Mouse (Mus musculus) right cerebral cortex, postnatal 4 days (tissue): ENCODE data around the gene Nsun3.

Experiments
- DNase-seq: peaks from one replicate; pipeline ENCODE4 v3.0.0-alpha.2; 2022

Nsun3 gene

DNA sequence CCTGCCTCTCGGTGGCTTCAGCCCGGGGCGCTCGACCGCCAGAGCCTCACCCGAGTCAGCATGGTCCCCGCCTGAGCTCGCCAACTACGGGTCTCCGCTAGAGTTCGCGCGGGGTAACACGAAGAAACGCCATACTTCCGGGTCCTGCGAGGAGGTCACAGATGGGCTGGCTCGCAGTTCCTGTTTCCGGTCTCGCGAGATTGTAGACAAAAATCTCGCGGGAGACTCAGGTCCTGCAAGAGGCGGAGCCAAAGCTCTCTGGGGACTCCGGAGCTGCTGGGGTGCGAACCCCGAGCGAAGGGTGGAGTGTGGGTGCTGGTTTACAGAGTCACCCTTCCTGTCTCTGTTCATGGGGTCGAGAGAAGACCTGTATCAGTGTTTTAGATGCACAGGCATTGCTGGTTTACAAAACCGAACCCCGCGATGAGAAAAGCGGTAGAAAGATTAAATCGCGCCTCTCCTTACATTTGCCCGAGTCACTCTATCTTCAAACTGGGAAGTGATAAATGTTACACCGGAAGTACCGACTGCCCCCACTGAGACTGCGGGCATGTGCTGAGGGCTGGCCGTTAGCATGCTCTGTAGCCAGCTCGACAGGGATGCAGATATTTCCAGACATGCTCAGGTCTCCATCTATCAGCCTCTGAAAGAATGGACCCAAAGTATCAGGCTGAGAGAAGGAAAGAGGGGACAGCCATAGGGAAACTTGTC lies at the start of gene Nsun3:
Gene Nsun3 (minus strand): TSS at position 198 of the 711 bp plus-strand sequence.
- DNase-seq, result peak; percentile 78

- no peak for DNase-seq
These were observed 47.6 kb upstream of the Nsun3 start for GRCm38 (mm10) chr16:62834016-62834735.

DNA sequence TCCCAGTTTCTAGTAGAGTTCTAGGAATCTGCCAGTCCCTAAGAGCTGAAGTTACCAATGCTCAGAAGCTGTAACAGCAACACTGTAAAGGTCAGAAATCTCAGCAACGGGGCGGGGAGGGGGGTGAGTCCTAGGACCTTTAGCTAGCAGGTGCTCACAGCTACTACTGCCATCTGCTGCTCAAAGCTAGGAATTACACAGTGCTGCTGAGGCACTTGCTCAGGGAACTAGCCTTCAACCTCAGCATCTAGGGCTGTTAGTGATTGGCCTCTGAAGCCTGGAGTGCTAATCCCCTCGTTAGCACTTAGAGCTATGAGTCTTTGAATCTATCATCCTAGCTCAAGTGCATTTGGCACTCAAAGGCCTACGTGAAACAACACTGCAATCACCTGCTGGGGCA lies 45.9 kb upstream of the Nsun3 start:
- DNase-seq, result no peak

DNA sequence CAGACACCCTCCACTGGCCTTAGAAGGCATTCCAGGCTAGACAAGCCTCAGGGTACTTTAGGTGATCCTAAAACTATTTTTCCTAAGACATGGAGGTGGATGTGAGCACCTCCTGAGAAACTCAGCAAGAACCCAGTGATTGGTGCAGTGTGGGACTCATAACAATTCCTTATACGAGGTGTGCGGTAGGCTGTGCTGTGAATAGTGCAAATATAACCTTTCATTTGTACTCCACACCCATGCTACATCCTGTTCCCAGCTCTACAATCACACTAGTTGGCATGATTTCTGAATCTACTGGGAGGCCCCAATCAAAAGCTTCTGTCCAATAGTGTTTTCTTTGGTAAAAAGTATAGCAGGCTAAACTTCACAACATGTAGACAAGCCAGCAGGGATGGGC lies 45.4 kb upstream of the Nsun3 start:
- no peak for DNase-seq

GRCm38 (mm10) chr16:62826156-62827001 lies 39.8 kb upstream of the Nsun3 start:
- no peak for DNase-seq

DNA sequence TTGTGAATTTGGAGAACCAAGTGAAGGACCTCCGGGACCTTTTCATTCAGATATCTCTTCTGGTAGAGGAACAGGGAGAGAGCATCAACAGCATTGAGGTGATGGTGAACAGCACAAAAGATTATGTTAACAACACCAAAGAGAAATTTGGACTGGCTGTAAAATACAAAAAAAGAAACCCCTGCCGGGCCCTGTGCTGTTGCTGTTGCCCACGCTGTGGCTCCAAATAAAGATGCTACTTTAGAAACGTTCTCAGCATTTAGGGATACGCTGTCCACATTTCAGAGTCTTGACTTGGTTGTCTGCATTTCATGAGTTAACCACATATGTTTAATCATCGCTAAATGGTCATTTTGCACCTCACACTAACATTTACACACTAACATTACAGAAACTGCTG lies 35.9 kb upstream of the Nsun3 start:
- no peak for DNase-seq

- no peak for DNase-seq
These were observed 27.9 kb upstream of the Nsun3 start, which contains the start of gene Stx19 for GRCm38 (mm10) chr16:62814491-62814890. TSS of gene Stx19 (plus strand) at chr16:62814676.

DNA sequence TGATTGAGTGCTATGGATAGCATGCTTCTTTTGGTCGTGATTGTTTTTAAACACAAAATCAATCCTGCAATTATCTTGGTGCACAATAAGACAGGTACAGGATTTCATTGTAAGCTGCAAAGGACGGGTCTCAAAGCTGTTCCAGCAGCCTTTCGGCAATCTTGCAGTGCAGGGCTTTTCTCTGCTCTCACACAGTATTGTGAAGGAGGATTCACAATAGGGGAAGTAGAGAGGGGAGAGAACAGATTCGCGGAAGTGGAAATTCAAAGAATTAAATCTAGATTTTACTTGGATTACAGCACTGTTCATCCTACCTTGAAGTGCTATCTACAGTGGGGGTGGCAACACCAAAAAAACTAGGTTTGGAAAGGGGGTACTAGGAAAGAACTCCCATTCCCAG lies 27.2 kb upstream of the Nsun3 start:
- no peak for DNase-seq

DNA sequence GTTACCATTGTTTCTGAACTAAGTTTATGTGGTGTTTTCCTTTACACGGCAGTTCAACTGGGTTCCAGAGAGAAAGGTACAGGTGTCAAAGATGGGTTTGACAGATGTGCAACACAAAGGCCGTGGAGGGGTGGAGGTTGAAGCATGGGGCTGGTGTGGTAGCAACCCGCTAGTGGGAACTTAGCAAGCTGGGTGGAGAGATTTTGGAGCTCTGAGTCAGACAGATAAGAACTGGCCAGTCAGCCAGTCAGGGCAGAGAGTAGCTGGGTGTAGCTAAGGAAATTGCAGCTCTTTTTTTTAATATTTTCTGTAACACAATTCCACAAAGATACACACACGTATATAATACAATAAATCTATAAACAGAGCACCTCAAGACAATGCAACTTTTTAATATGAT lies 24.2 kb upstream of the Nsun3 start:
- no peak for DNase-seq

DNA sequence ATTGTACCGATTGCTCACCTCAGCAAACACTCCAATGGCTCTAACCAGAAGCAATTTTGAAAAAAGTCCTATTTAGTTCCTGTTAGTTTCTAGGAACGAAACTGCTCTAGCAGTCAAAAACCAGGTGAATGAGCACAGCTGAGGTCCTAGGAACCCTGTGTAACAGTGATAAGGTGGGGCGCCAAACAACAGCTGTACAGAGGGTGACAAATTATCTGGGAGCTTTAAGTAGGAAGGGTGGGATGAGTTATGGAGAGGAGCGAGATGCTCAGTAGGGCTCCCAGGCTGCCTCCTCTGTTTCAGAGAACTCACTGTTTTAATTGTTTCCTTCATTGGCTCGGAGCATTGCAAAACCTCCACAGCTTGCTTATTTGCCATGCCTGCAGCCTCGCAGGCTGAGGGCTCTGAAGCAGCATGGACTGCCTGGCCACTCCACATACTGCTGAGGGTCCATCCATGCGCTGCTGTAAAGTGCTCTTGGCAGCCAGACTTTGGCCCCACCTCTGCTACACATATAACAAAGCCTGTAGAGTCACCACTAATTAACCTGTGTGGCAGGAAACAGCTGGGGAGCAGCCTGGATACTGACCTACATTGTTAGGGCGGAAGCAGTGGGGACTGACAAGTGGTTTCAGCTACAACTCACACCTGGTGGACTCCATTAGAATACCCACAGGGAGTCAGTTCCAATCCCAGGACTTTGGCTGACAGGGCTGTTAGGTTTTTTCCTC lies 20.8 kb upstream of the Nsun3 start:
- no peak for DNase-seq

- DNase-seq, result no peak
These were observed 18.0 kb upstream of the Nsun3 start for GRCm38 (mm10) chr16:62804621-62805020.

DNA sequence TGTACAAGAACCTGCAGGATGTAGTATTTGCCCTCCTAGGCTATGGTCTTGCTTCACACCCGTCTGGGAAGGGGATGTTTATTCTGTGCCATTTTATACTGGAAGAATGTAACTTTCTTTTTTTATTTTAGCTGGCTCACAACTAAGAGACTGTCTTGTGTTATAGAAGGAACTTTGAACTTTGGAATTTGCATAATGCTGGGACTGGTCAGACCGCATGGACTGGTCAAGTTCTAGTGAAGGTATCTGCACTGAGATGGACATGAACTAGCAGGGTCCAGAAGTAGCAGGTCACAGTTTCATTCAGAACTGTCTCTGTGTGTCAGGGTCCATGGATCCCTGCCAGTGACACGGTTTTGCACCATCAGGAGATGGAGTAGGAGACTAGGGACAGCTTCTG lies 13.2 kb upstream of the Nsun3 start:
- DNase-seq, result no peak

GRCm38 (mm10) chr16:62799426-62799825 lies 12.8 kb upstream of the Nsun3 start:
- no peak for DNase-seq

GRCm38 (mm10) chr16:62798808-62799207 lies 12.2 kb upstream of the Nsun3 start:
- DNase-seq, result no peak

GRCm38 (mm10) chr16:62796608-62797007 lies 10.0 kb upstream of the Nsun3 start:
- no peak for DNase-seq

DNA sequence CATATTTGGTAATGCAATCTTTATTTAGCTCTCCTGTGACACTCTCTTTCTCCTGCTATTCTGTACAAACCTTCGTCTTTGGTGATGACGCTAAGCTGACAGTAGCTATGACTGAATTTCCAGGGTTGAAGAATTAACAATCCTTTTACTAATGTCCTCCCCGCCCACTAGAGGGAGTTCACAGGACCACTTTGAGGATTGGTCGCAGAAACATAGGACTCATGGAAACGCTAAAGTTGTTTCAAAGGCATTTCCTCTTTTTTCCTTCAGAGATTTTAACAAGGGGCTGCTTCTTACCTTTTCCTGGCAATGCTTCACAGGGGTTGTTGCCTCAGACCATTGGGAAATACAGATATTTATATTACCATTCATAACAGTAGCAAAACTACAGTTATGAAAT lies 4.4 kb downstream of the Nsun3 start:
- DNase-seq, result no peak

GRCm38 (mm10) chr16:62778282-62778681 lies 8.3 kb downstream of the Nsun3 start:
- no peak for DNase-seq

GRCm38 (mm10) chr16:62776034-62776433 lies 10.6 kb downstream of the Nsun3 start:
- DNase-seq, result no peak

DNA sequence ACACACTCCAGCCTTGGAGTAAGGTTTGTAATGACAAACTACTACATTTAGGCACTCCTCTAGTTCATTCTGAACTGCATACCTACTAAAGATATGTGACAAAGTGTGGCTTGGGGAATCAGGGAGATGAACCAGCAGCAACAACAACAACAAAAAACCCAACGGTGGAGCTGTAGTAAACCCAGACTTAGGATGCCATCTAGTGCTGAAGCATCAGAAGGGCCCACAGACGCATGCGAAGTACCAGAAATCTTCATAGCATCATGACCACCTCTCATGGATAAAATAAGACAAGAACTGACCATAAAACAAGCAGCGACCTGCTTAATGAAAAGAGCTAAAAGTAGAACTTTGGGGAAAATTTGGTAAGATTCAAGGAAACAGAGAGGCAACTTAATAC lies 13.2 kb downstream of the Nsun3 start:
- DNase-seq, result no peak

- no peak for DNase-seq
These were observed 28.3 kb downstream of the Nsun3 start for GRCm38 (mm10) chr16:62758340-62758739.

DNA sequence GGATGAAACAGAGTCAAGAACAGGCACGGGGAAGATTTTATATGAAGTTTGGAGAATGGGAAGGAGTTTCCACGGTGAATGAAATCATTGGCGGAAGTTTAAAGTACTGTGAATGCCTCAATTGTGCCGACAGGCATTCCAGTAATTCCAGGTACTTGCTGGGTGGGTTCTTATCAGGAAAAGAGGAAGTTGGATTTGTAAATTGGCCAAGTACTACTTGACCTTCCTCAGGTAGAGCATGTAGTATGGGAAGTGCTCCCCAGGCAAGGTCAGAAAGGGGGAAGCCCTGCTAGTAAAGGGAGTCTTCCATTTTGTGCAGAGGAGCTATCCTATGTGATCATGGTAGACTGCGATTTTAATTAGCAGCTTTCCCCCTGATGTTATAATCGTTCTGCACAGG lies 31.3 kb downstream of the Nsun3 start:
- no peak for DNase-seq

DNA sequence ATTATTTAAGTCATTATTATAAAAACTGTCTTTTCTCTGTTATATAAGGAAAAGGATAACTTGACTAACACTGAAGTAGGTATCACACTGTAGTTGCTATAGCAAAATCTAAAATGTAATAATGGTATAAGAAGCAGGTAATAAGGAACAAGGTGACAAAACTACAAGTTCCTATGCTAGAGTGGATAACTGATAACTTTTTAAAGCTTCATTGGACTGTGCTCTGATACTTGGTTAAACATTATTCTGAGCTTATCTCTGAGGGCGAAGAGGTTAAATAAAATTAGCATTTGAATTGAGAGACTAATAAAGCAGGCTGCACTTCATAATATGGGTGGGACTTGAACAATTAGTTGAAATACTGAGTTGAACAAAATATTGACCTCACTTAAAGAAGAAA lies 33.0 kb downstream of the Nsun3 start:
- no peak for DNase-seq

DNA sequence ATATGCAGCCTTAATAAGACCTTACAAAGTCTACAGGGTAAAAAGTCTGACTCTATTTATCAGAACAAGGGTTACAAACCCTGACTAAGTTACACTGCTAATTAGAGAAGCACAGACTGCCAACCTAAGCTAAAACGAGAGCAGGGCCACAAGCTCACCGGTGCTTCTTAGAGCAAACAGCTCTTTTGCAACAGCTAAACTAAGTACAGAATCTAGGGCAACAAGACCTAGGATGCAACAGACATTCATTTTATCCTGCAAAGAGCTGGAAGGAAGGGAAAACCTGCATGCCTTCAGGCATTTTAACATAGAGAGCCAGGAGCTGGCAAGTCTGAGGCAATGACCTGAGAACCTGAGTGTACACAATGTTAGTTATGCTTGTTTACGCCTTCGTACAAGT lies 33.5 kb downstream of the Nsun3 start:
- DNase-seq, result no peak
